Mouse (Mus musculus): ENCODE data around the gene Rbpms2.

DNA sequence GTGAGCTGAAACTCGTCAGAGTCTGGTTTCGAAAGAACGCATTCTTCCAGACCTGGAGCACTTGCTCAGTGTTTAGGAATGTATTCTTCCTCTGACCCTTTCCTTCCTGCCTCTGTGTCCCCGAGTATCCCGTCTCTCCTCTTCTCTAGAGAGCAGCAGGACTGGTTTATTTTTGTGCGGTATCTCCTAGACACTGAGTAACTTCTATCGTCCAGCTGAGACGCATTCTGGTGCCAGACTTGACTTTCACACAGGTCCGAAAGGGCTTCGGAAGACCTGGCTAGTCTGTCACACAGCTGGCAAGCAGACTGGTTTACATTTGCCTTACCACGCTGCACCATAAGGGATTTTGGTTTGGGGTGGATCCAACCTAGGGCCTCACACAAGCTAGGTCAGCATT lies 43.5 kb downstream of the Rbpms2 start:
- TF ChIP-seq CTCF (IDR thresholded peaks at IDR 0.05; ENCODE audit: low read depth, low read length) (no peak), POLR2A (IDR thresholded peaks at IDR 0.05; ENCODE audit: extremely low read depth, insufficient read depth, low read length) (no peak)

All from liver, adult 2 months (tissue).